Mouse (Mus musculus) hindbrain, postnatal 0 days (tissue): ENCODE results near the gene Rorc. TPM values are rescaled to one million over a fixed set of nuclear protein-coding genes. Genes with fewer than 3 reads are reported as not detected.

Experiments used
- ATAC-seq: fragments of 200-750 bp; cut with Nextera tagmentation; 2 replicates; pipeline ENCODE4 v1.8.0; 2017; ENCODE audit warnings: mild to moderate bottlenecking, moderate TSS enrichment, moderate library complexity
- DNase-seq: peaks from one replicate; pipeline ENCODE4 v3.0.0-alpha.2; 2015; ENCODE audit warnings: low spot score
- H3K27ac ChIP-seq: fragments of 300-500 bp; sonication (generic); 2 replicates; pipeline ENCODE4 v1.5.1; 2014; ENCODE audit warnings: mild to moderate bottlenecking
- H3K27me3 ChIP-seq: fragments of 300-500 bp; sonication (generic); 2 replicates; pipeline ENCODE4 v1.6.1; 2014; ENCODE audit warnings: low read length, mixed read lengths; ENCODE audit not compliant: insufficient read depth
- H3K36me3 ChIP-seq: fragments of 300-500 bp; sonication (generic); 2 replicates; pipeline ENCODE4 v1.6.1; 2014; ENCODE audit warnings: low read length, mixed read lengths; ENCODE audit not compliant: insufficient read depth
- H3K4me1 ChIP-seq: fragments of 300-500 bp; sonication (generic); 2 replicates; pipeline ENCODE4 v1.6.1; 2014; ENCODE audit warnings: antibody characterized with exemption, low read length, mixed read lengths; ENCODE audit not compliant: insufficient read depth
- H3K4me2 ChIP-seq: fragments of 300-500 bp; sonication (generic); 2 replicates; pipeline ENCODE4 v1.6.1; 2014; ENCODE audit warnings: low read depth, mild to moderate bottlenecking, low read length, moderate library complexity, mixed read lengths
- H3K4me3 ChIP-seq: fragments of 300-500 bp; sonication (generic); 2 replicates; pipeline ENCODE4 v1.5.1; 2014; ENCODE audit warnings: low read length
- H3K9ac ChIP-seq: fragments of 300-500 bp; sonication (generic); replicated peaks from 2 replicates; pipeline ENCODE4 v1.6.1; 2014; ENCODE audit warnings: mild to moderate bottlenecking, low read length, moderate library complexity, mixed read lengths
- H3K9me3 ChIP-seq: fragments of 300-500 bp; sonication (generic); 2 replicates; pipeline ENCODE4 v1.6.1; 2016; ENCODE audit warnings: low read length, mixed read lengths
- CTCF ChIP-seq: IDR thresholded peaks from 2 replicates; pipeline ENCODE4 v1.5.1; 2016; ENCODE audit warnings: antibody characterized with exemption, control low read depth, low read depth
- WGBS: fragments of 180-500 bp; shearing (Covaris S2); extraction: QIAGEN DNeasy Blood & Tissue Kit; methylation state at CpG from one replicate; pipeline ENCODE4 v1.1.7; 2014; 5-methylcytosine and 5-hydroxymethylcytosine counted together
- polyA plus RNA-seq: library from polyadenylated mRNA; unstranded; fragments of >200 nt; fragmentation: Nextera tagmentation; extraction: Ambion mirVana; gene quantifications from 2 replicates; pipeline ENCODE4 v1.2.1, GENCODE M21; 2015
- total RNA-seq: library from RNA; depleted of rRNA; stranded (reverse); fragments of >200 nt; gene quantifications from 2 replicates; pipeline ENCODE4 v1.2.3, GENCODE M21; 2014

Gene Rorc
- total and polyA plus RNA-seq, 2 experiments from 2014 or later, result 0.45 to 1.5 TPM

- Histone ChIP-seq H3K9me3 (no peaks in the 10 kb centered on the region), H3K4me3 (no peak overlapping the region), H3K27ac (no peak overlapping the region), H3K4me1 (peaks cover 12% of the 10 kb centered on the region; the same call in 1 of the 2 replicates), H3K27me3 (no peaks in the 10 kb centered on the region), H3K9ac (no peak overlapping the region), H3K4me2 (no peak overlapping the region), H3K36me3 (no peaks in the 10 kb centered on the region)
- no peak for ATAC-seq
- no peak for DNase-seq
- no peak for TF ChIP-seq CTCF
Measured at GRCm38 (mm10) chr3:94374636-94375035, 2.0 kb downstream of the Rorc start.

- no peak overlapping the region for H3K27ac ChIP-seq
- ATAC-seq (no peak), DNase-seq (no peak)
- H3K27me3 ChIP-seq, result no peaks in the 10 kb centered on the region
- H3K9me3 ChIP-seq, result no peaks in the 10 kb centered on the region
- H3K36me3 ChIP-seq, result no peaks in the 10 kb centered on the region
- 70% methylated on average over 2 of the region's 2 CpGs for WGBS
- H3K4me1 ChIP-seq, result peaks cover 12% of the 10 kb centered on the region; the same call in 1 of the 2 replicates
- H3K4me3 ChIP-seq, result no peak overlapping the region
- TF ChIP-seq CTCF, result no peak
- no peak overlapping the region for H3K4me2 ChIP-seq
- H3K9ac ChIP-seq, result no peak overlapping the region
Measured at GRCm38 (mm10) chr3:94375146-94375545, 2.6 kb downstream of the Rorc start.

GRCm38 (mm10) chr3:94375861-94376260 is 3.3 kb downstream of the Rorc start:
- ATAC-seq (no peak), DNase-seq (no peak)
- Histone ChIP-seq H3K4me3 (no peak overlapping the region), H3K9ac (no peak overlapping the region), H3K36me3 (no peaks in the 10 kb centered on the region), H3K27me3 (no peaks in the 10 kb centered on the region), H3K27ac (no peak overlapping the region), H3K4me1 (peaks cover 12% of the 10 kb centered on the region; the same call in 1 of the 2 replicates), H3K9me3 (no peaks in the 10 kb centered on the region), H3K4me2 (no peak overlapping the region)
- TF ChIP-seq CTCF, result no peak
- 48% methylated on average over 5 of the region's 5 CpGs for WGBS

GRCm38 (mm10) chr3:94377028-94377923 is 4.7 kb downstream of the Rorc start:
- 21% methylated on average over 13 of the region's 13 CpGs for WGBS
- no peak overlapping the region for H3K4me2 ChIP-seq
- no peak overlapping the region for H3K27ac ChIP-seq
- H3K27me3 ChIP-seq, result no peaks in the 10 kb centered on the region
- ATAC-seq, result no peak
- no peaks in the 10 kb centered on the region for H3K9me3 ChIP-seq
- DNase-seq, result no peak
- H3K4me3 ChIP-seq, result no peak overlapping the region
- no peaks in the 10 kb centered on the region for H3K36me3 ChIP-seq
- peaks cover 12% of the 10 kb centered on the region; the same call in 1 of the 2 replicates for H3K4me1 ChIP-seq
- no peak for TF ChIP-seq CTCF
- H3K9ac ChIP-seq, result no peak overlapping the region

GRCm38 (mm10) chr3:94379831-94380510 is 7.4 kb downstream of the Rorc start:
- Histone ChIP-seq H3K27ac (no peak overlapping the region), H3K4me3 (no peak overlapping the region), H3K4me2 (no peak overlapping the region), H3K27me3 (no peaks in the 10 kb centered on the region), H3K36me3 (no peaks in the 10 kb centered on the region), H3K9ac (no peak overlapping the region), H3K4me1 (no peaks in the 10 kb centered on the region), H3K9me3 (no peaks in the 10 kb centered on the region)
- ATAC-seq, result no peak
- TF ChIP-seq CTCF, result no peak
- 29% methylated on average over 9 of the region's 9 CpGs for WGBS
- DNase-seq, result no peak

GRCm38 (mm10) chr3:94382308-94382707 is 9.7 kb downstream of the Rorc start:
- H3K9me3 ChIP-seq, result no peaks in the 10 kb centered on the region
- DNase-seq, result no peak
- H3K36me3 ChIP-seq, result no peaks in the 10 kb centered on the region
- no peak overlapping the region for H3K4me3 ChIP-seq
- H3K27ac ChIP-seq, result no peak overlapping the region
- no peak for ATAC-seq
- 76% methylated on average over 5 of the region's 5 CpGs for WGBS
- no peaks in the 10 kb centered on the region for H3K27me3 ChIP-seq
- no peak for TF ChIP-seq CTCF
- no peak overlapping the region for H3K9ac ChIP-seq
- no peaks in the 10 kb centered on the region for H3K4me1 ChIP-seq
- no peak overlapping the region for H3K4me2 ChIP-seq

- WGBS, result 46% methylated on average over 3 of the region's 3 CpGs
- no peak overlapping the region for H3K4me2 ChIP-seq
- no peak overlapping the region for H3K27ac ChIP-seq
- ATAC-seq (no peak), DNase-seq (no peak)
- H3K27me3 ChIP-seq, result no peaks in the 10 kb centered on the region
- TF ChIP-seq CTCF, result no peak
- H3K9me3 ChIP-seq, result no peaks in the 10 kb centered on the region
- no peak overlapping the region for H3K9ac ChIP-seq
- H3K4me1 ChIP-seq, result no peaks in the 10 kb centered on the region
- no peak overlapping the region for H3K4me3 ChIP-seq
- H3K36me3 ChIP-seq, result no peaks in the 10 kb centered on the region
Measured at GRCm38 (mm10) chr3:94383476-94383875, 10.9 kb downstream of the Rorc start.
